Mouse (Mus musculus) E14TG2a.4 (cell line): ENCODE data around the gene Abtb1.

ENCODE experiments used
- H3K27me3 ChIP-seq: 2 replicates; pipeline ENCODE4 v1.6.1; 2014; ENCODE audit warnings: low read length, control low read depth; ENCODE audit not compliant: insufficient read depth
- H3K36me3 ChIP-seq: 2 replicates; pipeline ENCODE4 v1.6.1; 2014; ENCODE audit warnings: low read length, control low read depth; ENCODE audit not compliant: insufficient read depth
- H3K4me1 ChIP-seq: replicated peaks from 2 replicates; pipeline ENCODE4 v1.6.1; 2014; ENCODE audit warnings: low read depth, low read length, control low read depth
- H3K4me3 ChIP-seq: replicated peaks from 2 replicates; pipeline ENCODE4 v1.5.1; 2014; ENCODE audit warnings: mild to moderate bottlenecking, low read length
- H3K9me3 ChIP-seq: 2 replicates; pipeline ENCODE4 v1.6.1; 2014; ENCODE audit warnings: low read length, control low read depth
- CTCF ChIP-seq: conservative IDR thresholded peaks from 2 replicates; pipeline ENCODE4 v1.5.1; 2014; ENCODE audit warnings: low read length
- NANOG ChIP-seq: IDR thresholded peaks from 2 replicates; pipeline ENCODE4 v1.6.1; 2014; ENCODE audit warnings: borderline replicate concordance, low read length, mixed read lengths
- POU5F1 ChIP-seq: IDR thresholded peaks from 2 replicates; pipeline ENCODE4 v1.6.1; 2014; ENCODE audit warnings: low read length, borderline replicate concordance

The Abtb1 gene

DNA sequence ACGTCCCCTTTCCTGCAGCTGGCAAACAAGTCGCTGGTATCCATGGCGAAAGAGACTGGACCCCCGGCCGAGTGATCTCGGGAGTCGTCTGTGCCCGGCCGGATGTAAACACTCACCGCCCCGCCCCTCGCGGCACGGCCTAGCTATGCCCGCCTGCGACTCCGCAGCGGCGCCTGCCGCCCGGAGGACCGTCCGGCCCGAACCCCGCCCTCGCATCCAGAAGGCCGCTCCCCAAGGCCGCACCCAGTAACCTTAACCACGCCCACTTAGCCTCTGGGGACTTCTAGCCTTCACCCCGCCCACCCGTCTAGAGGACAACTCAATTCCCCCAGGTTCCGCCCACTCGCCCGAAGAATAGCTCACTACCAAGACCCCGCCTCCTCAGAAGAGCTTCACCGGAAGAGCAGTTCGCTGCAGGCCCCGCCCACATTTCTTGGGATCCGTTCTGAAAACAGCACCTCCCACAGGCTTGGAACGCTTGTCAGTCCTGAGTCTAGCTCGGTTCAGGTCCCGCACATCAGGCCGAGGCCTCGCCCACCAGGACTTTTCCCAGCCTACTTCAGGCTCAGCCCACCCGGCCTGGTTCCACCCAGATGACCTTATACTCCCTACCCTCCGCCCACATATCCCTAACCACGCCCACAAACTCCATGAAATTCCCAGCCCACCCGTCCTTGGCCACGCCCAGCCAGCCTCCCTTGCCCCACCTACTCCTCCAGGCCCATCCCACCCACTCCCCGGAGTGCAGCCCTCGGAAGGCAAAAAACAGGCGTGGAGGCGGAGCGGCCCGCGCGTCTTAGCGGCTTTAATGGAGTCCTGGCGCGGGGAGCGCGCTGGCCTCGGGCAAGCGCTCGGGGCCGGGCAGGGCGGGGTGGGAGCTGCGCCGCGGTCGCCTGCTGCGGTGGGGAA, at the start of gene Abtb1:
Abtb1 (minus strand) TSS at position 204 of the 909 bp plus-strand sequence.
- Histone ChIP-seq H3K9me3 (no peaks in the 10 kb centered on the region), H3K36me3 (peaks cover 23% of the 10 kb centered on the region), H3K4me1 (peaks cover 64% of the 10 kb centered on the region), H3K27me3 (no peaks in the 10 kb centered on the region), H3K4me3 (peak within 1 kb of the TSS; percentile 98)
- TF ChIP-seq CTCF (no peak), POU5F1 (no peak), NANOG (no peak)

DNA sequence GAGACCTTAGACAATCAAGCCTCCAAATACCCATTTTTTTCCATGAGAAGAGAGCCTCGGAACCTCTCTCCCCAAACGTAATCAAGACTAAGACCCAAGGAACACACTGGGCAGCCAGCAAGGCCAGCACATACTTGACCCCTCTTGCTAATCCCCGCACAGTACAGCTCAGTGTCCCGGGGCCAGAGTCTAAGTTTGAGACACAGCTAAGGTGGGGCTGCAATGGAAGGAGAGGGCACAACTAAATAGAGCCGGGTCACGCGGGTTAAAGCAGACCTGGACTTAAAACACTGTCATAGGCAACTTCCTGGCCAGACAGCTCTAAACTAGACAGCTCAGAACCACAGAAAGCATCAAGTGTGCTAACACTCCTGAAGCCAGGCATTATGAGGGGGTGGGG, 49.0 kb upstream of the Abtb1 start:
- H3K36me3 ChIP-seq = peaks cover 100% of the 10 kb centered on the region
- no peaks in the 10 kb centered on the region for H3K27me3 ChIP-seq
- H3K4me1 ChIP-seq = peaks cover 92% of the 10 kb centered on the region
- TF ChIP-seq NANOG = no peak
- no peak for TF ChIP-seq CTCF
- TF ChIP-seq POU5F1 = no peak
- no peaks in the 10 kb centered on the region for H3K9me3 ChIP-seq
- no peak overlapping the region for H3K4me3 ChIP-seq

DNA sequence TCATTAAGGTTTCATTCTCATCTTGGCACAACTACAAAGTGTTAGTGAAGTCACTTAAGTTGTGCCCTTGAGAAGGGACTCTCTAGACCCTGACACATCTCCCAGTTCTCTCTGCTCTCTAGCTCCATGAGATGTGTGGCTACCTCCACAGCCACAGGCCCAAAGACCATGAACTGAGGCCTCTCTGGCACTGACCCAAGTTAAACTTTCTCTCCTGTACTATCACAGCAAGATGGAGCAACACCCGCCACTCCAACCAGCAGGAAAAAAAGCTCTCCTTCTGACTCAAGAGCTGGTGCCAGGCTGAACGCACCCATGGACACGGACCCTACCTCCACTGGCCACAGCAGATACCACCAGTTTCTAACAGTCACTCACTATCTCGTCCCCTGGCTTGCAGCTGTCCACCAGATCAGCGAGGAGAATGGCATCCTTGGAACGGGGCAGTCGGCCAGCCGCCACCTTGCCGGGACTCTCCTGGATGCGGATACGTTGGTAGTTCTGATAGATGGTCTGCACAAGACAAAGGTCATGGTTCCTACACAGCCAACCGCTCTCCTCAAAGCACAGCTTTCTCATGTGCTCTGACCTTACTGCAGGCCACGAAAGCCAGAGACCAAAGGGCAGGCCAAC, 47.7 kb upstream of the Abtb1 start:
- H3K27me3 ChIP-seq = no peaks in the 10 kb centered on the region
- peaks cover 92% of the 10 kb centered on the region for H3K4me1 ChIP-seq
- peaks cover 100% of the 10 kb centered on the region for H3K36me3 ChIP-seq
- no peaks in the 10 kb centered on the region for H3K9me3 ChIP-seq
- no peak overlapping the region for H3K4me3 ChIP-seq
- TF ChIP-seq CTCF (no peak), NANOG (no peak), POU5F1 (no peak)

DNA sequence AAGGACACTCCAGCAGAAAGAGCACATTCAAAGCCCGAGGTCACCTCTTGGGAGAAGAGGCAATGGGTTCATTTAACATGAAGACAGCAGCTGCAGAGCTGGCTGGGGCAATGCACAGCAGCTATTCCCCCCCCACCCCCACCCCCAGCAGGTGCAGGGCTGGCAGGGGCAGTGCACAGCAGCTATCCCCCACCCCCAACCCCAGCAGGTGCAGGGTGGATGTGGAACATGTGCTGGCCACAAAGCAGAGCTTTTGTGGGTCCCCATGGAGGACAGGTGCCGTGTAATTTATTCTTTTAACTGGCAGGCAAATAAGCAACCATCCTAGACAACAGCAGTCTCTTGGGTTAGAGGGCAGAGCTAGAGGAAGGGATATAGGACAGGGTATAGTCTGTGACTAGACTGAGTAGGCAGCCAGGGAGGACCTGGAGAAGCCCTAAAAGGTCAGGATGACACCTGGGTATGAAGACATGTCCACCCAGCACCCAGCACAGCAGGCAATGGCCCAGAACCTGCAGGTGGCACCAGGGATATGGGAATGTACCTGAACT, 44.7 kb upstream of the Abtb1 start:
- no peaks in the 10 kb centered on the region for H3K9me3 ChIP-seq
- no peak for TF ChIP-seq CTCF
- no peak for TF ChIP-seq NANOG
- TF ChIP-seq POU5F1 = no peak
- H3K36me3 ChIP-seq = peaks cover 100% of the 10 kb centered on the region
- H3K4me1 ChIP-seq = peaks cover 90% of the 10 kb centered on the region
- no peaks in the 10 kb centered on the region for H3K27me3 ChIP-seq
- H3K4me3 ChIP-seq = no peak overlapping the region

DNA sequence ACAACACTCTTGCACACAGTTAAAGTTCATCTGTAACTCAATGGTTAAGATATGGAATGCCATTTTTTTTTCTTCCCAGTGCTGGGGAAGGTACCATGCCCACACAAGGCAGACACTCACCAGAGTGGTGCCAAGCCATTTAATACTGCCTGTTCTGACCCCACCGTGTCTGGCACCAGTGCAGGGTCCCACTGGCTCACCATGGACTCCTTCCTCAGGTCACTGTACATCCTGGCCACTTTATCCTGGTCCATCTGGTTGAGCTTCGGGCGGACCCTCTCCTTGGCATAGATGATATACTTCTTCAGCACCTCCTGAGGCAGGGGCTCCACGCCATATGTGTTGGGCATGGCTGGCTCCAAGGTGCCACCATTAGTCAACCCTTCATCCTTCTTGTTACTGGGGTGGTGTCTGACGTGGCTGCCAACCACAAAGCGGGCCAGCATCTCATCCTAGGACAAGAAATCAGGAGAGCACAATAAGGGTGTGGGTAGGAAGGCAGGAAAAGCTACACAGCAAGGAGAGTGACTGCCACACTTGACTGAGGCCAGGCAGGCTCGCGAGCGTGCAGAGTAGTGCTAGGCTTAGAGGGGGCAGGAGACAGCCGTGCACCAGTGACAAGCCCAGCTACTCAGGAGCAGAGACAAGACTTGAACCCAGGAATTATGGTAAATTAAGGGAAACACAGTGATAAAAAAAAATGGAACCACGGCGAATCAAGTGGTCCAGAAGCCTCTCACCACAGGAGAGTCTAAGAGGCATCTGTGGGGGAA, 44.0 kb upstream of the Abtb1 start:
- H3K9me3 ChIP-seq = no peaks in the 10 kb centered on the region
- no peak for TF ChIP-seq POU5F1
- TF ChIP-seq NANOG = no peak
- no peak for TF ChIP-seq CTCF
- H3K4me3 ChIP-seq = no peak overlapping the region
- H3K36me3 ChIP-seq = peaks cover 99% of the 10 kb centered on the region
- peaks cover 83% of the 10 kb centered on the region for H3K4me1 ChIP-seq
- H3K27me3 ChIP-seq = no peaks in the 10 kb centered on the region

DNA sequence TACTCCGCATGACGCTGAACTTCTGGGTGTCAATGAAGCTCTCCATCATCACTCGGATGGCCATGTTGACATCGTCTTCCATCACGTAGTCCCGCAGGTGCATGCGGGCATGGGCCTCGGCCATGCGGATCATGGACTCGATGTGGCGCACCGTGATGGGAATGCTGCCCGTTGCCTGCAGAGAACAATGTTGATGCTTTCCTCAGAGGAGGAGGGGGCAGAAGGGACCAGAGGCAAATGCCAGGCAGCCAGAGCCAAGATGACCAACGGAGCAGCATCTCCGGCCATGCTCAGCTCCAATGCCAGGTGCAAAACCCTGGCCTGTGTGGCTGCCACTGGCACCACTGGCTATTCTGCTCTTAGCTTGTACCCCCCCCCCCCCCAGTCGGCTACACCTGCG, 42.9 kb upstream of the Abtb1 start:
- Histone ChIP-seq H3K27me3 (no peaks in the 10 kb centered on the region), H3K36me3 (peaks cover 99% of the 10 kb centered on the region), H3K4me3 (0 out of 2 replicates have a peak overlapping the region, but pooled peaks have one; percentile 37), H3K9me3 (no peaks in the 10 kb centered on the region), H3K4me1 (peaks cover 72% of the 10 kb centered on the region)
- TF ChIP-seq CTCF (no peak), POU5F1 (no peak), NANOG (no peak)

DNA sequence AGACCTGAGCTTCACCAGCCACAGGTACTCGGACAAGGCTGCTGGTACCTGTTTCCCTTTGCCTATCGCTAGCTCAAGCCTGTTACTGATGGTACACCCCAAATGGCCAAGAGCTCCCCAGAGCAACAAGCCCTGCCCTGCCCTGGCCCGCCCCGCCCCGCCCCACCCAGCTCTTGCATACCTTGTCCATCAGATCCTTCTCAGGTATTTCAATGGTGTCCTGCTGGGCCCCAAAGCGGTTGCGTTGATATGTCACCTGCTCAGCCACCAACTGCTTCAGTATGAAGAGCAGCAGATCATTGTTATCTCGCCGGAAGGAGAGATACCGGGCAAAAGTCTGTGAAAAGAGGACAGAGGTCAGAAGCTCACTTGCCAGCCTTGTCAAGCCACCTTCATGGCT, 42.4 kb upstream of the Abtb1 start:
- Histone ChIP-seq H3K4me3 (0 out of 2 replicates have a peak overlapping the region, but pooled peaks have one; percentile 37), H3K36me3 (peaks cover 95% of the 10 kb centered on the region), H3K9me3 (no peaks in the 10 kb centered on the region), H3K27me3 (no peaks in the 10 kb centered on the region), H3K4me1 (peaks cover 70% of the 10 kb centered on the region)
- no peak for TF ChIP-seq CTCF
- no peak for TF ChIP-seq NANOG
- no peak for TF ChIP-seq POU5F1

DNA sequence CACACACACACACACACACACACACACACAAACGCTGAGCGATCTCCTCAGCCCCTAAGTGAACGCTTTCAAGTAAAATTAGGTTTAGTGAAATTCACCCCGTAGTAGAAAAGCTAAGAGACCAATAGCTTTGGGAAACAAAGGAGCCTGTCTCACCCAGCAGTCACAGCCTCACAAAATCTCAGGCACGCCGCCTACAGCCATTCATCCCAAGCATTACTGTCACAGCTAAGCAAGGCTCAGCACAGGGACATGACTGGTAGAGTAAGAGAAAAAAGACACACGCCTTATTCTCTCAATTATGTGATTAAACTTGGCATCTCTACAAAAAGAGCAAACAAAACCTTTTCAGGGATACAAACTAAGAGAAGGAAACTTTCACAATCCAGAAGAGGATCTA, 39.5 kb upstream of the Abtb1 start:
- no peak for TF ChIP-seq POU5F1
- TF ChIP-seq NANOG = no peak
- no peak for TF ChIP-seq CTCF
- peaks cover 77% of the 10 kb centered on the region for H3K36me3 ChIP-seq
- no peaks in the 10 kb centered on the region for H3K9me3 ChIP-seq
- H3K4me1 ChIP-seq = peaks cover 46% of the 10 kb centered on the region
- peaks cover 4% of the 10 kb centered on the region for H3K27me3 ChIP-seq
- H3K4me3 ChIP-seq = no peak overlapping the region
